Comparison of ENCODE assay signal across 8 mouse cellular contexts in the genomic region with DNA sequence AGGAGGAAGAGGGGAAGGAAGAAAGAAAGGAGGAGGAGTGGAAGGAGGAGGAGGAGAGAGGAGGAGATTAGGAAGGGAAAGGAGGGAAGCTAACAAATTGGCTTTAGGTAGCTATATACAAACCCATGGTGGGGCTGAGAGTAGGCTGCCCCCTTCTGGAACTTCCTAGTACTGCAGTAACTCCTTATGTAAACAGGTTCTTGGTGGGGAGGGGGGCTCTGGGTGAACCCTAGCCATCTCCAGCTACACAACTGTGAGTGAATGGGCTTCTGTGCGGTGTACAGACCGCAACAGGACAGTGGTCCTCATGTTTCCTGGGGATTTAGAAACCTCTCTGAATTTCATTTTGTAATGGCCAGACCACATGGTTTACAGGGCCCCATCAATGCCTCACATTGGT. TPM values are rescaled to one million over a fixed set of nuclear protein-coding genes. Genes with fewer than 3 reads are reported as not detected.
A peak's percentile ranks its signal among the peaks of the same experiment; 100 is the strongest.
DNase-seq lines count a peak whose midpoint lies in the region; ATAC-seq and TF ChIP-seq lines count a peak whose summit lies in the region.

No protein-coding gene starts in this region.

- 34% methylated on average over 2 of the region's 2 CpGs for WGBS in neural tube, embryonic 11.5 days

- intact Hi-C loops in left cerebral cortex, postnatal 36 days (cut with DNase I) = loop anchor here (1.0 to 5.0 kb wide), 2 partner anchors 36 kb away; partner anchors contain the start of gene Fam71f2
- intact Hi-C loops in gastrocnemius, adult 2 months (cut with DNase I) = loop anchor here (1.0 to 2.0 kb wide), 3 partner anchors 36 to 74 kb away; partner anchors contain the start of gene Fam71f2

- peaks cover 0 to 6% of the 10 kb centered on the region in 2 experiments; a peak in 1 of 4 replicates for H3K4me1 ChIP-seq in ES-E14 (ENCODE audit: control insufficient read depth in 2 of 2, insufficient read depth in 2 of 2, low read length in 2 of 2, poor library complexity in 1 of 2)
- no peaks in the 10 kb centered on the region for H3K4me1 ChIP-seq in neural tube, embryonic 11.5 days (ENCODE audit: control insufficient read depth, insufficient read depth, low read length)

- no peak overlapping the region for H3K9ac ChIP-seq in ES-E14 (ENCODE audit: insufficient read depth, low read depth, low read length, poor library complexity, severe bottlenecking)
- H3K9ac ChIP-seq in neural tube, embryonic 11.5 days (ENCODE audit: low read length) = no peak overlapping the region

- H3K9me3 ChIP-seq in ES-E14 (ENCODE audit: control insufficient read depth, insufficient read depth, low read depth, low read length) = no peaks in the 10 kb centered on the region
- H3K9me3 ChIP-seq in neural tube, embryonic 11.5 days (ENCODE audit: control insufficient read depth, low read length) = no peaks in the 10 kb centered on the region

- TF ChIP-seq CTCF in gastrocnemius, adult 2 months (IDR thresholded peaks at IDR 0.05) = peak; percentile 81

- no peak overlapping the region for H3K4me3 ChIP-seq in ES-E14 (ENCODE audit: insufficient read depth in 1 of 2, low read depth in 1 of 2, low read length in 2 of 2, poor library complexity in 1 of 2, severe bottlenecking in 1 of 2)
- no peak overlapping the region for H3K4me3 ChIP-seq in gastrocnemius, adult 2 months
- H3K4me3 ChIP-seq in neural tube, embryonic 11.5 days (ENCODE audit: low read depth, low read length) = no peak overlapping the region

- H3K4me2 ChIP-seq in neural tube, embryonic 11.5 days (ENCODE audit: low read depth) = no peak overlapping the region

- H3K27ac ChIP-seq in ES-E14 (ENCODE audit: insufficient read depth, low read depth, low read length, poor library complexity, severe bottlenecking) = no peak overlapping the region
- no peak overlapping the region for H3K27ac ChIP-seq in gastrocnemius, adult 2 months
- no peak overlapping the region for H3K27ac ChIP-seq in neural tube, embryonic 11.5 days (ENCODE audit: low read depth, low read length)

- in situ Hi-C loops in ES-E14 (cut with MboI; ENCODE audit: low sequenced_read_pairs in 2 of 2, unreplicated experiment in 2 of 2) = no loop called here

- peak; percentile 31 for DNase-seq in left cerebral cortex, adult 11 months (ENCODE audit: low spot score)
- no peak for DNase-seq in left cerebral cortex, postnatal 36 days (ENCODE audit: low spot score in 2 of 2)
- DNase-seq in ES-E14 (ENCODE audit: low read depth, low spot score) = peak; percentile 78
- DNase-seq in c-Kit-negative CD71-positive TER-119-positive erythroid progenitor cells, embryonic 14.5 days (ENCODE audit: low read depth, low spot score) = peak; percentile 13
- DNase-seq in gastrocnemius, adult 2 months = peak; percentile 49
- peak; percentile 21 for DNase-seq in layer of hippocampus, adult 9-10 months (ENCODE audit: low spot score)
- DNase-seq in neural tube, embryonic 11.5 days (ENCODE audit: low spot score) = peak; percentile 52
- no peak for DNase-seq in yolk sac, embryonic 10.5 days (ENCODE audit: low spot score)

- no peaks in the 10 kb centered on the region for H3K36me3 ChIP-seq in ES-E14 (ENCODE audit: control insufficient read depth, insufficient read depth, low read length, poor library complexity, severe bottlenecking)
- no peaks in the 10 kb centered on the region for H3K36me3 ChIP-seq in neural tube, embryonic 11.5 days (ENCODE audit: control insufficient read depth, insufficient read depth, low read length)

- 0 out of 2 replicates have a peak, but pooled peaks have one; percentile 13 for ATAC-seq in neural tube, embryonic 11.5 days (ENCODE audit: insufficient read depth, low FRiP score, low TSS enrichment)

- no peaks in the 10 kb centered on the region for H3K27me3 ChIP-seq in neural tube, embryonic 11.5 days (ENCODE audit: control insufficient read depth, insufficient read depth, low read length)

TF ChIP-seq in ES-E14, 5 proteins besides CTCF, POLR2A, EP300 and RAD21:
- TF ChIP-seq HCFC1 (IDR thresholded peaks at IDR 0.05; ENCODE audit: borderline replicate concordance, insufficient read depth, low read length) = no peak
- no peak for TF ChIP-seq CHD2 (IDR thresholded peaks at IDR 0.05; ENCODE audit: low read depth, low read length)
- no peak for TF ChIP-seq ZC3H11A (IDR thresholded peaks at IDR 0.05; ENCODE audit: borderline replicate concordance, low read depth, low read length)
- TF ChIP-seq ZNF384 (IDR thresholded peaks at IDR 0.05; ENCODE audit: low read depth, low read length) = no peak
- TF ChIP-seq MAFK (IDR thresholded peaks at IDR 0.05; ENCODE audit: insufficient read depth, low read depth, low read length) = no peak

RNA-seq across cellular contexts. Expression of gene Impdh1, which starts 24.6 kb away (rescaled TPM):
- total RNA-seq in left cerebral cortex, postnatal 36 days (2021) = 10 to 100 TPM; 63.5 to 69.7 TPM
- total RNA-seq in ES-E14 (2012; rRNA removed) = 24.9 and 29.7 TPM in 2 replicates
- 10 to 100 TPM in 1 of 2 experiments, 1 to 10 TPM in 1; 9.9 to 10.3 TPM for total RNA-seq in gastrocnemius, adult 2 months (2021)
- 50.7 and 56.5 TPM in 2 replicates for polyA plus RNA-seq in neural tube, embryonic 11.5 days (2014; fragmentation: Nextera tagmentation; extraction: Ambion mirVana)

RNA-seq across cellular contexts. Expression of gene Hilpda, which starts 31.5 kb away (rescaled TPM):
- 1 to 10 TPM; 6.5 to 7.5 TPM for total RNA-seq in left cerebral cortex, postnatal 36 days (2021)
- 36.9 and 38.9 TPM in 2 replicates for total RNA-seq in ES-E14 (2012; rRNA removed)
- 1 to 10 TPM; 2.9 to 4.0 TPM for total RNA-seq in gastrocnemius, adult 2 months (2021)
- 35.5 and 42.2 TPM in 2 replicates for polyA plus RNA-seq in neural tube, embryonic 11.5 days (2014; fragmentation: Nextera tagmentation; extraction: Ambion mirVana)

RNA-seq across cellular contexts. Expression of gene Fam71f2, which starts 38.6 kb away (rescaled TPM):
- total RNA-seq in left cerebral cortex, postnatal 36 days (2021) = under 1 TPM; 0.32 to 0.79 TPM
- total RNA-seq in ES-E14 (2012; rRNA removed) = 0.42 and 0.58 TPM in 2 replicates
- under 1 TPM in 1 of 2 experiments, not detected in 1; 0.25 TPM for total RNA-seq in gastrocnemius, adult 2 months (2021)
- 0.32 and 0.33 TPM in 2 replicates for polyA plus RNA-seq in neural tube, embryonic 11.5 days (2014; fragmentation: Nextera tagmentation; extraction: Ambion mirVana)

Comparison
In these comparisons a context has a peak if more than half of its experiments do, and no peak if none do; other contexts are left out.
1. DNase-seq: peak in left cerebral cortex, adult 11 months (single experiment), ES-E14 (single experiment), c-Kit-negative CD71-positive TER-119-positive erythroid progenitor cells, embryonic 14.5 days (single experiment), gastrocnemius, adult 2 months (single experiment), layer of hippocampus, adult 9-10 months (single experiment) and neural tube, embryonic 11.5 days (single experiment); none in left cerebral cortex, postnatal 36 days (0 of 2) and yolk sac, embryonic 10.5 days (single experiment).